Mouse (Mus musculus) embryonic fibroblast, embryonic 13.5 days (primary cell): Measurements from ENCODE around the gene Pygo1.

Source experiments
- CTCF ChIP-seq: IDR thresholded peaks from 2 replicates; pipeline ENCODE4 v1.5.1; 2011; ENCODE audit warnings: mild to moderate bottlenecking, control low read depth, low read length, moderate library complexity, borderline replicate concordance; ENCODE audit not compliant: insufficient read depth
- POLR2A ChIP-seq: IDR thresholded peaks from 2 replicates; pipeline ENCODE4 v1.6.1; 2011; ENCODE audit warnings: low read depth, mild to moderate bottlenecking, control low read depth, low read length, moderate library complexity

DNA sequence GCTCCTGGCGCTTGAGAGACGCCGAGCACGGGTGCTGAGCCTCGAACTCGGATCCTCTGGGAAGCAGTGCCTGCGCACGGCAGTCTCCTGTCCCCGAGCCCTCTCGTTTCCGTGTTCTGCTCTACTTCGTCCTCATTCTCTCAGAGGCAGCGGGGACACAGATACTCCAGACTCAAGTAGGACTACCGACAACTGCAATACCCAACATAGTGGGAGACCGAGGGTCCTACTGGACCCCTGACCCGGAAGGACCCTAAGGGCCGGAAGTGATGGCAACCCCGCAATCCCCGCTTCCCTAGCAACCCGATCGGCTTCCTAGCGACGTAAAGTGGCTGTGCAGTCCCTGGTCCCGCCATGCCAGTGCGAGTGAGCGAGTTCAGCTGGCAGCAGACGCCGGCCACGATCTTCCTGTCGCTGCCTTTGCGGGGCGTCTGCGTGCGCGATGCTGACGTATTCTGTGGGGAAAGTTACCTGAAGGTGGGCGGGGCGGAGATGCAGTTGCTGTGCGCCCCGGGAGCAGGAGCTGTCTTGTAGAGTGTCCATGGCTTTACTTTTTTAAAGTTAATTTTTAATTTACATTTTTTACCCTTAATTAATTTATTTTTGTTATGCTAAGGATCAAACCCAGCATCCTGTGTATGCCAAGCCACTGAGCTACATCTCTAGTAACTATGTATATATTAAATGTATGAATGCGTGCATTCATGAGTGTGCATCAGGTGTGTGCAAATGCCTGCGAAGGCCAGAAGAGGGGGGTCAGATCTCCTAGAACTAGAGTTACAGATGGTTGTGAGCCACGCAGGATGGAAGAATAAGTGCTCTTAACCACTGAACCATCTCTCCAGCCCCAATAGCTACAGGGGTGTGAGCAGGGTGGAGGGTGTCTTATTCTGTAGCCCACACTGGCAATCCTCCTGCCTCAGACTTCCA, 33.3 kb downstream of the Pygo1 start, which contains the start of the genes Dyx1c1 and Gm44503:
- TF ChIP-seq CTCF (no peak), POLR2A (peak; percentile 42; the same call in 1 of the 2 replicates)
